Mouse (Mus musculus): ENCODE measurements around the gene Zfp612.

DNA sequence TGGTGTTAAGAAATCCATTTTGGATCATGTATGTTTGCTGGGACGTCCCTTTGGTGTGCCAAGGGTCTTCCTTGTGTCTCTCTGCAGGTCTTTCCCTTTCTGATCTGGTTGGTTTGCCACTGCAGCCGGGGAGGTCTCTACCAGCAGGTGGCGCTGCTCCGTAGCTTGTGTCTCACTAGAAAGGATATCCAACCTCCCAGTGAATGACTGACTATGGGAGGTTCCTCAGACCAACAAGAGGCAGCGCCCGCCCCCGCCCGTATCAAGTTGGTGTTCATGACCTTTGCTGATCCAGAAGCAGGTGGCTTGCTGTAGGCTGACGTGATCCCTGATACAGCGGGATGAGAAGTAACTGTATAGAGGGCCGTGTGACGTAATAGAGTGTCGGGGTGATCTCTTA is 51.0 kb downstream of the Zfp612 start:
- TF ChIP-seq CTCF (IDR thresholded peaks at IDR 0.05; ENCODE audit: control insufficient read depth, insufficient read depth, low read length), result peak; percentile 76
- TF ChIP-seq POLR2A (IDR thresholded peaks at IDR 0.05; ENCODE audit: borderline replicate concordance, control insufficient read depth, low read depth, low read length), result no peak
